Mouse (Mus musculus): ENCODE data around the gene Lsm12.

Gene Lsm12

DNA sequence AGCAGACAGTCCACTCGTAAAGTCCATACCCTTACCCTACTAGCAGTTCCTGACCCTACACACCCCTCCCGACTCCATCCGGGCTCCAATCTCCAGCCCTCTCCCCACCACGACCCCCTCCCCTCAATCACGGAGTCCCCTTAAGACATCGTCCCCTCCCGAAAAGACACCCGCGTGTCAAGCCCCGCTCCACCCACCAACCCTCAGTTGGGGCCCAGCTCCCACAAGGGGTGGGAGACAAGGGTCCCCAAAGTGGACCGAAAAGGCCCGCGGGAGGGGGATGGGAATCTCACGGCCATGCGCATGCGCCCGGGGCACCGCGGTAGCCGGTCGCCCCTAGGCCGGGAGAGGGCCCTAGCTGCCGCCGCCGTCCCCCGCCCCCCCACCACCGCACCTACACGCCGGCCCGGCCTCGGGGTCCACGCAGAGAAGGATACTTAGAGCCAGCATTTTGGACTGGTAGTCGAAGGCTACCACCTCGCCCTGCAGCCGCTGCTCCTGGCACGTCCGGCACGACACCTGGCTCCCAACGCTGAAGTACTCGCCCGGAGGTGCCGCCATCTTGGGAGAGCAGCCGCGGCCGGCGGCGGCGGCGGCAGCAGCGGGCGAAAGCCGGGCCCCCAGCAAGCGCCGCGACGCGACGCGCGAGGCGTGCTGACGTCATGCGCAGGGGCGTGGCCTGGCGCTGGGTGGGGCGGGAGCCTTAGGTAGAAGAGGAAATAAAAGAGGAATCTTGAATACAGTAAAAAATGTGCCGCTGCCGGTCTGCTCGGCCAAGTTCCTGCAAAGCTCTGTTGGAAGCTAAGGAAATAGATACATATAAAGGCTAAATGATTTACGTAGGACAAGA, at the start of gene Lsm12:
Gene Lsm12, minus strand, starts transcription at position 651 of the 850 bp plus-strand sequence.
- DNase-seq (ENCODE audit: low spot score) = peak; percentile 97

DNA sequence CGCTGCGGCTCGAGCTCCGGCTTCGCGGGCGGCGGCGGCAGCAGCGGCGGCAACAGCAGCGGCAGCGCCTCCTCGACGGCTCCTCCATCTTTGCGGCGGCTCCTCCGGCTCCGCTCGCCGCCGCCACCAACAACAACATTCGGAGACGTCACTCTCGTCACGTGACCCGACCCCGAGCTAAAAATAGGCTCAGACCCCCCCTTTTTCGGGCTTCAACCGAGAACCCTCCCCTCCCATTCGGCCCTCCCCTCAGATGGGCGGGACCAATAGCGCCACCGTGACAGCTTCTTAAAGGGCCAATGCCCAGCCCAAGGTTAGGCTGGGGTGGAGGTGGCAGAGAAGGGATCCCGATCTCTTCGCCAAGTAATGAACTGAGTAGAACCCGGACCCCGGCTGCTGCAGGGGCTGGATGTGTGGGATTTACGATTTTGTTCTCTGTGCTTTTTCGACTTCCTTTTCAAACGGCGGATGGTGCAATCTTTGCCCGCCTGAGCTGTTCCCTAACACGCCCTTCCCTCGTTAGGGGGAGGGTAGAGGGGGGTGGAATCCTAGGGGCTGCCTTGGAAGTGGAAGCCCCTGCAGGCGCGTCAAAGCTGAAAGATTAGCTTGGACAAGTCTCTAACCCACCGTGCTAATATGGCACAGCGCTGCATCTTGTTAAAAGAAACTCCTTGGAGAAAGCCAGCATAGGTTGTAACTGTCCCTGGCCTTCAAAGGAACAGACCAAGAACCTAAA, 45.1 kb upstream of the Lsm12 start, which contains the start of gene Hdac5:
Gene Hdac5, minus strand, starts transcription at position 161 of the 736 bp plus-strand sequence.
- DNase-seq (ENCODE audit: low spot score) = peak; percentile 98

DNA sequence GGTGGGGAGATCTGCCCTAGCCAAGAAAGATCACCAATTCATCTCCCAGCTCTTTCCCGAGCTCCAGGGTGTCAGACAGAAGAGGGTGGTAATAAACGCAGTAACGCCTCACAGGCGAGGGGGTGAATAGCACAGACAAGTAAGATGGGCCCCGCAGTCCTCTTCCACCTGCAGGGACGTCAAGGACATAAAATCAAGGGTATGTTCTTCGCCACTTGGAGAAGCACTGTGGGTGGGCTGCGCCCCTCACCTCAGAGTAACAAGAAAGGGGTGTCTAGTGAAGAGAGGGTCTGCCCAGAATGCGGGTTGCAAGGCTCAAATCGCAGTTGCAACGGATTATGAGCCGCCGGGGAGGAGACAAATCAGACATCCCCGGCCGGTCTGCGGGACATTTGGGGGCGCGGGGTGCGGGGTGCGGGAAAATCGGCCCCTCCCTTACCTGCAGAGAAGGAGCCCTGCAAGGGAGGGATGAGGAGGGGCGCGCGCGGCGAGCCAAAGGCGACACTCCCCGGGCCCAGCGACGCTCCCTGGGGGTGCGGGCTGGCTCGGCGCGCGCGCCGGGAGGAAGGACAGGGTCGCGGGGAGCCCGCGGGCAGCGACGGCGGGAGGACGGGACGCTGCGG, 44.3 kb upstream of the Lsm12 start:
- peak; percentile 21 for DNase-seq (ENCODE audit: low spot score)

DNA sequence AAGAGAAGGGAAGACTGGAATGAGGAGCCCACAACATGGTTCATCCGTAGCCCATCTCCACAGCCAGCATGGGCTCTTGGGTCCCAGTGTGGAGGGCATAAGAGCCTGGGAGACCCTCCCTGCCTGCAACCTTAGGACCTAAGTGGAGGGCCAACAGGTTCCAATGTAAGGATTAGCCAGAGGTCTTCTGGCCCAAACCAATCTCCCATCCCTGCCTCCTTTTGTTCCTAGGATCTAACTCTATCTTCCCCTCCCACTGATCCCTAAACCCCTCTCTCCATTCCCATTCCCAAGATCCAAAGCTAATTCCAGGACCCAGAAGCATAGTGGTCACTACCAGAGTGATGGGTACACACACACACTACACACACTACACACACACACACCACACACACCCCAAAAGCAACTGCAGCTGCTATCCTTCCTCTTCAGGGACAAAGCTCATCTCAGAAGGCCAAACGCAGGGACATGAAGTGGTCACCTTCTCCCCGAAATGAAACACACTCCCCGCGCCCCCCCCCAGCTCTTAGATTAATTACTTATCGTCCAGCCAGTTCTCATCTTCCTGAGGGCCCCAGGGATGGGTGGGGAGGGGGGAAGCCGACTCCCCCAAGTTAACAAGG, 43.7 kb upstream of the Lsm12 start:
- DNase-seq (ENCODE audit: low spot score) = no peak

DNA sequence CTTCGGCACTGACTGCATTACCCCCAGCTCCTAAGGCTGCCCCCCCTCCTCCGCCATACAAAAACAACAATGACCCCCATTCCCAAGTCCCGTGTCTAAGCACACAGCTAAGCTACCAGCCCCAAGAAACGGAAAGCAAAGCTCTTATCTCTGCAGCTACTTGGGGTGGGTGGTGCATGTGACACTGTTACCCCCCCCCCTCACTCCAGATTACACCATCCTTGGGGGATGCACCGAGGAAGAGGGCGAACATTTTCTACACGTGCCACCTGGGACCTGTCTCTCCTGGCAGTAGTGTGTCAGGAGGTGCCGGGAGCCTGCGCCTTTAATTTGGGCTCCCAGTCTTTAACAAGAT, 43.1 kb upstream of the Lsm12 start:
- no peak for DNase-seq (ENCODE audit: low spot score)

DNA sequence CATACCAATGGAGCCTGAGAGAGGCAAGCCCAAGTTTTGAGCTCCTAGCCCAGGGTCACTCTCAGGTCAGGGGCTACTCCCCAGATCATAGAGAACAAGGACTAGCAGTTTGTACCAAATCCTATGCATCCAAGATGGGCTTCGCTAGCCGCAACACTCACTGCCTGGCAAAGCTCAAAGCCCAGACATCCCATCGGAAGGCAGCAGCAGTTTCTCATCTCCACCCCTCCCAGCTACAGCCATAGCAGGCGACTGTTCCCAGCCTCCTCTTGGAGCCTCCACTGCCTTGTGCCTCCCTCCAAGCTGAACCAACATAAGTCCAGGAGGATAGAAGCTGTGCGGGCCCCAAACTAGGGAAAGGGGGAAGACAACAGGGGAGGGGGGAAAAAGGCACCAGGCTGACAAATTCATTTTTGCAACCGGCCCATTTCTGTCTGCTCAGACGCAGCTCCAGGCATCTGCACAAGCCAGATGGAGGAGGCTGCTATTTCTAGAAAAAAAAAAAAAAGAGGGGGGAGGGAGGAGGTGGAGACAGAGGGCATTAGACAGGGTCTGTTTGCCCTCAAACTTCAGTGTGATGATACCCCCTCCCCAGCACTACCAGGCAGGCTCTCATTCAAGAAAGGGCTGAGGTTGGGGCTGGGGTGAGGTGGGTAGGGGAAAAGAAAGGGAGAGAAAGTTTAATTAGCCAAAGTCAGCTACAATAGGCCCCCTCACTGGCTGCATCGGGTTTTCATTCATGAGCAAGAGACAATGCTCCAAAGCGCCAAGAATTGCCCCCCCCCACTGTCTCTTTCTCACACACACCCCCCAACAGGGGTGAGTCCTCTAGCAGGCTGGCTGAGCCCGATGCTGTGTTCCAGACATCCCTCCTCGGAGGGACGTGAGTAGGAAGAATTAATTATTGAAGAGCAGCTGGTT, 42.4 kb upstream of the Lsm12 start:
- DNase-seq (ENCODE audit: low spot score) = no peak

DNA sequence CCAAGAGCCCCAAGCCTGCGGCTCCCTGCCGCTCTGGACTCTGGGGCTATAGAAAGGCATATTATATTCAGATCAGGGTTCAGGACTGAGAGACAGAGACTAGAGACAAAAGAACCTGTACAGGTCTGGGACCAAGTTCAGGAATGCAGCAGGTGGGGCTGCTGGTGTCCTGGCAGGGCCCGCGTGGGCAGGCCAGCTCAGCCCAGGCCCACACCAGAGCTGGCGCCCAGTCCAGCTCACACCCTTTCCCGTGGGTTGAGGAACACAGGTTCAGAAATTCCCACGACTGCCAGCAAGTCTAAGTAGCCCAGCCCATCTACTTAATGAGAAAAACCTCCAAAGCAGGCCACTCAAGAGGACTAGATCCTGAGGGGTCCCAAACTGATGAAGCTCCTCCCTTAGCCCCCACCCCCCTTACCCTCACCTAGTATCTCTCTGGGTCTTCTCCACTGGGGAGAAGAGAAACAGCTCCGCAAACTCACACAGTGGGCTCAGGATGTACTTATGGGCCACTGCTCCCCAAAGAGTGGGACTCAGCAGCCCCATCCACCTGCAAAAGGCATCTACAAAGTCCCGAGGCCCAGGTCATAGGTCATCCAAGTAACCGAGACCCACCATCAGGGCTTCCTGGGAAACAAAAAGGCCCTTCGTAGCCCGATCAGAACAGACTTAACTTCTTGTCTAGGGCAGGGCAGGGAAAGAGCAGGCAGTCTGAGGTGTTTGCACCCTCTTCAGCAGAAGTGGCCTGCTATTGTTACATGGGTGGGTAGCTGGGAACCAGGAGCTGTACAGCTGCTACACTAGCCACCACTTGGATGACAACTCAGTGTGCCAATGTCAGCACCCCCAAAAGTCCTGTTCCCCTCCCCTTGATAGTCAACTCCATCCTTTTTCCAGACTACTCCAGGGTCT, 41.2 kb upstream of the Lsm12 start:
- DNase-seq (ENCODE audit: low spot score) = no peak

DNA sequence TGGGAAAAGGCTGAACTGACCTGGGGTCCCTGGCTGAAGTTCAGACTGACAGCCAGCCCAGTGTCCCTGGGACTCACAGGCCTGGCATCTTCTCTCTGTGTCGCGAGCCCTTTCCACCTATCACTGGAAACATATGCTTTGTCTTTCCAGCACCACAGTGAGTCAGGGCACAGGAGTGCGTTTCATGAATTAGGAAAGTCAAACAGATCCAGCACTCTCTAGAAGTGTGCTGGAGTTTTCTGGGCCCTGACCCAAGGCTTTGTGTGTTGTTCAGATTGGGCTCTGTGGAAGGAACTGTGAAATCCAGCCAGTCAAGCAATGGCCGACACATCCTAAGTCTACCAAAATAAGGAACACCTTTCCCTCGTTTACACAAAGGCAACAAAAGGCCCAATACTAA, 40.1 kb upstream of the Lsm12 start:
- no peak for DNase-seq (ENCODE audit: low spot score)

DNA sequence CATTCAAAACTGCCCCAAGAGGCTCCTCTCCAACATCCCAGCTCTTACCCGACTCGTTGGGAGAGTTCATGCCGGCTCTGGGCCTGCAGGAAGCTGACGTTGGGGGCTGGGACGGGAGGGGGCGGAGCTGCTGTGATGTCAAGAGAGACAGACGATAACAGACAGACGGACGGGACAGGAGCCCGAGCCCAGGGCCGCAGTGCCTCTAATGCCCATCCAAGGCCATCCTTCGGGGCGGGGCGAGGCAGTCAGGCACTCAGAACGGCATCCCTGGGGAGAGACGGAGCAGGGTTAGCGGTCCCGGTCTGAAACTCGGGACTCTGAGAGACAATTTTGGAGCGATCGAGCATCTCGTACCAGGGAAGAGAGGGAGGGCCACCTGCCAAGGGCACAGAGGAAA, 39.6 kb upstream of the Lsm12 start:
- DNase-seq (ENCODE audit: low spot score) = no peak

DNA sequence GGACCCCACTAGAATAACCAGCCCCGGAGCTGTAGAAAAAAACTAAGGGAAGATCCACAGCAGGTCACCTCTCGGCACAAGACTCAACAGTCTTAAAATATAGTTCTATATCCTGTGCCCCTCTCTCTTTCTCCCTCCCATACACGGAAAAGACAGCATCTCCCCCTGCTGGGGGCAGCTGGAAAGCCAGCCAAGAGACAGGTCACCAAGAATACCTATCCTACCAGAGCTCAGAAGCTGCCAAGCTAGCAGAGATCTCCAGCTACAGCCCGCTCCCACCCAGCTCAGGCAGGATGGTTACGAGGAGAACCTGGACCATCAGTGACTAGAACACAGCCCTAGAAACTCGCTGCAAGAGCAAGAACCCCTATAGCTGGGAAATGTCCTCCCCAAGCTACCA, 38.1 kb upstream of the Lsm12 start:
- DNase-seq (ENCODE audit: low spot score) = peak; percentile 76

DNA sequence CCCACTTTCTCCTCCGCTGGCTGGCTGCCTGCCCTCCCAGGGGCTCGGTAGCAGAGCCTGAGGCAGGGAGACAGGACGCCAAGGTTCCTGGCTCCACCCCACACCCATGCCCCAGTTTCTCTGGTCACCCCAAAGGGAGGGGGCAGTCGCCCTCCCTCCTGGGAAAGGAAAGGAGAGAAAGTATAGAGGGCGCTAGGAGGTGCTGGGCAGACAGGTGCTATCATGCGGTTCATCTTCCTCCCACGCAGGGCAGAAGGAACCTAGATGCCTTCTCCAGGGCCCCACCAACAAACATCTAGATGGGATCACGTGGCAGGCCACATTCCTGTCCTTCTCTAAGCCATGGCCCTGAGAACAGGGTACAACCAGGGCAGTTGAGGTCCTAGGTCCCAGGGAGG, 36.9 kb upstream of the Lsm12 start:
- DNase-seq (ENCODE audit: low spot score) = no peak

DNA sequence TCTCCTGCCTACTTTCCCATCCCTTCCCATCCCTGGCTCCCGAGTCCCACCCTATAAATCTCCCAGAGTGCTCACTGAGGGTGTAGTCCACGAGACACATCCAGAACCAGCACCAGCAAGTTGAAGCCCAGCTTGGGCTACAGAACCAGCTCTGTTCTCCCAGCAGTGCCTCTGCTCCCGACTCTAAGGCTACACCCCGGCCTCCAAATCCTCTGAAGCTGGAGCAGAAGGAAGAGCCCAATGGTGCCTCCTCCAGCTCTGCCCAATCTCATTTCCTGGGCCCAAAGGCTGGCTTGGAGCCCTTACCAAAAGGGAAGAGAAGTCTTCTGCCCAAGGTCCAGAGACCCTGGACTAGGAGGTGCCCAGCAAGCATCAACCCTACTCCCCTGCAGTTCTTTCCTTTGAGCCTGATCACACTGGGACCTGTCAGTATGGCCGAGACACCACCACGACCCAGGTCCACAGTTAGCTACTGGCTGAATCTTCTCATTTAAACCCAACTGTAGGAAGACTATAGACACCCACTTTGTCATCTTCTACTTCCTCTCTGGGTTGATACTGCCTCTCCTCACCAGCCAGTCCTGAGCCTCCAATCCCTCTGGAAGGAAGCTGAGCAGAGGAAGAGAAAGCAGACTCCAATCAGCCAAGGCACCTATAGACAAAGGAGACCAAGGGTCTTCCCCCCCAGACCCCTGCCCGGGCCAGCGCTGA, 36.3 kb upstream of the Lsm12 start:
- DNase-seq (ENCODE audit: low spot score) = no peak

DNA sequence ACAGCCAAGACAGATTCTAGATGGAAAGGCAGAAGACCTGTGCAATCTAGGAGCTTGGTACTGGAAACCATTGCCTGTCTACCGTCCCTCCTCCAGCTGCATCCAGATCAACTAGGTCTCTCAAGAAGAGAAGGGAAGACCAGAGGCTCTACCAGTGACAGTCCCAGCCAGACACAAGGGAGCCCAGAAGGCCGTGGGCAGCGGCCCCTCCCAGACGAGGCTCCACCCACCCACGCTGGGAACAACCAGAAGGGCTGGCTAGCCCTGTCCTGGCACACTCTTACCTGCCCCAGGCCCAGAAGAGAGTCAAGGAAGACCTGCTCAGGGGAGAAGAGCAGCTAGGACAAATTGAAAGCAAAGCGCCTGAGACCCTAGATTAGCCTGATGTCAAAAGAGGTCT, 35.4 kb upstream of the Lsm12 start:
- DNase-seq (ENCODE audit: low spot score) = no peak

DNA sequence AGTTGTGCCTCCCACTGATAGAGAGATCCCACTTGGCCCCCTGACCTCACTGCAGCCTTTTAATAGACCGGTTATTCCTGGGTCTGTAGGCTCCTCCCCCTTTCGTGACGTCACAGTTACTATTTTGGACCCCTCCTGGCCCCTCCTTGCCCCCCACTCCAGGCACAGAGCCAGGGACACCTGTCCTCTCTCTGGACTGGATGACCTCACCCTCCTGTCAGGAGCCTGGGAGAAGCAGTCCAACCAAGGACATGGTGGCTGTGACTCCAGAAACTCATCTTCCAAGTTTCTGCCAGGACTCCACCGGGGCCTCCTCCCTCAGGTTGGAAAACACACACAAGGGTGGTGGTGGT, 34.9 kb upstream of the Lsm12 start:
- DNase-seq (ENCODE audit: low spot score) = no peak

DNA sequence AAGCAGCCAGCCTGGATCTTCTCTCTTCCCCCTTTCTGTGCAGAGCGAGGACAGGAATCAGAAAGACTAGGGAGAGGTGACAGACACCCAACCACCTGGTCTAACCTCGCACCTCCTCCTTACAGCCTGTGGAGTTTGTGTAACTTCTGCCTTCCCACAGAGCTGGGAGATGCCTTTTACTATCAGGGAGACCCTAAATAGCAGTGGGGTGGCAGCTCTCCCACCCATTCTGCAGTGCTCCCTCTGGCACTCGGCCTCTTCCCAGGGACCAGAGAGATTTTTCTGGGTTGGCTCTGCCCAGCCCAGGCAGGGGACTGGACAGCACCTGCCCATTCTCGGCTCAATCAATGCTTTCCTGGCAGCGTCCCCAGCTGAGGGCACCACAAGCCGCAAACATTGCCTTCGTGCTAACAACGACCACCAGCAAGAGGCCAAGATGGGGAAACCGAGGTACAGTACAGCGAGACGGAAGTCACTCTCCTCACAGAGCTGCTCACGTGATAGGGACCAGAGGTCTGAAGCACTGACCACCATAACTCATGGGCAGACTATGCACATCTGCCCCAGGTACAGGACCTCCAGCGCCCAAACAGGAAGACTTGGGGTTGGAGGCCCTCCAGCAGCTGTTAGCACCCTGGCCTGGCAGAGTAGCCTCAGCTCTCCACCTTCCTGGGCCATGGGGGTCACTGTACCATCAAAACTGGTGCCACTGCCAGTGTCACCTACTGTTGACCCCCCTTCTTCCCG, 34.3 kb upstream of the Lsm12 start:
- no peak for DNase-seq (ENCODE audit: low spot score)

DNA sequence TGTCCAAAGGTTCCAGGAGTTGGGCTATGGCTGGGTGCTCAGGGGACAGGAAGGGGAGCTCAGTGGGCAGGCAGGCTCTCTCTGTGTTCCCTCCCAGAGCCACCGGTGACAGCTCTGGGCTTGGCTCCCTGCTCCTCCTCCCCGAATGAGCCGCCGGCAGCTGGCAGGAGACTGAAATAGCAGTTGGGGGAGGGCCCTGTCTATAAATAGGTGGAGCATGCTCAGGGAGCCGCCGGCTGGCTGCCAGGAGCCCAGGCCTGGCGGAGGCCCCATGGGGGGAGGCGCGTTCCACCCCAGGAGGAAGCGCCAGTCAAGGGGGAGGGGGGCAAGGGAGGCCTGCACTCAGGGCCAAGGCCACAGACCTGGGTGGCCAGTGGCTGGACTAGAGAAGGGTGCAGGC, 33.7 kb upstream of the Lsm12 start:
- DNase-seq (ENCODE audit: low spot score) = peak; percentile 86

DNA sequence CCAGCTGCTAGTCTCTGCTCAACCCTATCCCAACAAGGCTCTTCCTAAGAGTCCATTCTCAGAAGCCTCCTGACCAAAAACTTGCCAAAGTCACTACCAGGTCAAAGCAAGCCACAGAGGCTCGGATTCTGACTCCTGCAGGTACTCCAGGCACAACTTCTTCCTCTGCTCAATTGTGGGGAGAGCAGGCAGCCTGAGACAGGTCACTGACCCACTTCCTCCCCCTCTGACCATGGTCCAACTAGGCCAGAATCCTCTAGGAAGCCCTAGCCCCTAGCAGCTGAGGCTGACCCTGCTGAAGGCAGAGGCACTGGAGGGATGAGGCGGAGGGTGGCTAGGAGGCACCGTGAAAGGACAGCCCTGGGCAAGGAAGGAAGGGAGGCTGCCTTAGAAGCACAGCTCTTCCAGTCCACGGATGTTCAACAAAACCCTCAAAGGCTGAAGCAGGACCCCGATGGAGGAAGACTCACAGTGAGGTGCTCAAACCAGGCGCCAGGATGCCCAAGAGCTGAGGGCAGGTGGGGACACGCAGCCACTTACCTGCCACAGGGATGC, 32.9 kb upstream of the Lsm12 start:
- DNase-seq (ENCODE audit: low spot score) = no peak

DNA sequence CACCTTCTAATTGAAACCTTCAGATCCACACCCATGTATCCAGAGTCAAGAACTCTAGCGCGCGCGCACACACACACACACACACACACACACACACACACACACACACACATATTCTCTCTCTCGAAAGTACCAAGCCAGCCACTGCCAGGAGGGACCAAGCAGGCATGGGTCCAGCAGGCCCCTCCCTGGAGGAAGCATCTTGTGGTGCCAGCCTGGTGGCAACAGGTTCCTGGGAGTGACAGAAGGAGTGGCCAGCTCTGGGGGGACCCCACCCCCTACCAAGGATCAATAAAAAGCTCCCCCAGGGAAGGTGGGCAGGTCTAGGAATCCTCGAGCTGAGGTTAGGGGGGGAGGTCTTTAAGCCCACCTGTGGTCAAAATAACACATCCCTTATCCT, 32.3 kb upstream of the Lsm12 start:
- no peak for DNase-seq (ENCODE audit: low spot score)

DNA sequence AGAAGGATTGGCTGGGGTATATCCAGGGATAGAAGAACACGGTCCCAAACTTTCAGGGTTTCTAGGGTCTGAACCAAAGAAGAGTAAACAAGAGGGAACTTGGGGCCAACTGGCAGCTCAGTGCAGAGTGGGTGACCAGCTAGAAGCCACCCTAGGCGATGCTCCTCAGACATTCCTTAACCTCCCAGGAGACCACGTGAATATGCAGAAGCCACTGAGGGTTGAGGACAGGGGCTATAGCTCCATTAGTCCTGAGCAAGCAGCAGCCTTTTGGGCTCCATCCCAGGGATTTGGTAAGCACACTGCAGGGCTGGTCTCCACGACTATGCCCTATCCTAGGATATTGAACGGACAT, 31.8 kb upstream of the Lsm12 start:
- no peak for DNase-seq (ENCODE audit: low spot score)

All from T-cell, adult 2 months (primary cell).